Mouse (Mus musculus) liver (tissue): ENCODE results near the gene Mov10l1.

ENCODE experiments used
- DNase-seq: peaks from one replicate; pipeline ENCODE4 v3.0.0-alpha.2; 2020; ENCODE audit warnings: mixed read lengths

Gene Mov10l1

DNA sequence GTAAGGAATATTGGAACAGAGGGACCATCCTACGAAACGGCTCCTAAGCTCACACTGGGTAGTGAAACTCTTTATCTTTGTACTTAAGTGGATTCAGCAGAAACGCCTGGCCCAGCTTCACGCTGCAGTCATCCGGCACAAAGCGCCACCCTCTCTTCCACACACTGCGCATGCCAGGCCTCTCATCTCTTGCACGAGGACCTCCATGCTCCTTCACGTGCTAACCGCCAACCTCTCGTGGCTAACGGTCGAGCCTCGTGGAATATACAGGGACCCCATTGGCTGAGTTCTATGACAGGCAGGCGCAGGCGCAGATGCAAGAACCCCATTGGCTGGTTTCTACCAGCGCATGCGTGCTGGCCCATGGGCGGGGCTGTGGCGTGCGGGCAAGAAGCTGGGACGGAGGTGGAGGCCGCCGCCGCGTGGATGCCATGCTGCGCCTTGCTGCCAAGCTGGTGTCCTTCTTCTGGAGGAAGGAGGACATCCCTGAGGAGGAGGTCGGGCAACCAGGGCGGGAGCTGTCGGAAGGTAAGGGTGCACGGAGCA lies at the start of gene Mov10l1:
Gene Mov10l1 (plus strand): TSS at position 376 of the 546 bp plus-strand sequence.
- DNase-seq: no peak

DNA sequence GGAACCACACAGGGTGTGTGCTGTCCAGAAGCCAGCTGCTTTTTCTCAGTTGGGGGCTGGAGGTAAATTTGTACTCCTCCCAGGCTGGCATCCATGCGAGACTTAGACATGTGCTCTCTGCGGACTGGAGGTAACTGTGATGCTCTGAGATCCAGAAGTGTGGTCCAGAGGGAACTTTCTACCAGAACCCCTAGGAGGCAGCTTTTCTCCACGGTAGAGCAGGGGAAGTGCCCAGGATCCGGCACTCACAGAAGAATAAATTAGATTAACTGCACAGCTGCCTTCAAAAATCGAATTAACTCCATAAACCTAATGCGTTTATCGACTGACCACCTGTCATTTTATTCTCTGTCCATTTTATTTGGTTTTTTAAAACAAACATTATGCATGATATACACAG lies 48.6 kb upstream of the Mov10l1 start:
- no peak for DNase-seq

DNA sequence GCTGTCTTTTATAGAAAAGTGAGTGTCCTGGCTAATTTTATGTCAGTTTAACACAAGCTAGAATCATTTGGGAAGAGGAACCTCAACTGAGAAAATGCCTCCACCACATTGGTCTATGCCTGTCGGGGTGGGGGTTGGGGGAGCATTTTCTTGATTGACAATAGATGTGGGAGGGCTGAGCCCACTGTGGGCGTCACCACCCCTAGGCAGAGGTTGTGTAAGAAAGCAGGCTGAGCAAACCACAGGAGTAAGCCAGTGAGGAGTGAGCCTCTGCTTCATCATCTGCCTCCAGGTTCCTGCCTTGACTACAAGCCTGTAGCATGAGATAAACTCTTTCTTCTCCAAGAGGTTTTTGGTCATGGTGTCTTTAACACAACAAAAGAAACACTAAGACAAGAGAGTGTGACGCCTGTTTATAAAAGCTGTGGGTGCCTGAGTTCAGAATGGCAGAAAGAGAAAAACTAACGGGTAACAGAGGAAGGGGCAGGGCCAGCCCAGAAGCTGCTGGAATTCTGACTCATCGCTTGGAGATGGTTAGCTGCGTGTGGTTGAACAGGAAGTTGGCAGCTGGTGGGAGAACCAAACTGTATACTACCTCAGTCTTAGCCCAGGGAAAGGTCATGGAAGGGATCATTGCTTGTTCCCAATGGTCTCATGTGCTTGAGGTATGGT lies 46.0 kb upstream of the Mov10l1 start:
- DNase-seq: no peak

DNA sequence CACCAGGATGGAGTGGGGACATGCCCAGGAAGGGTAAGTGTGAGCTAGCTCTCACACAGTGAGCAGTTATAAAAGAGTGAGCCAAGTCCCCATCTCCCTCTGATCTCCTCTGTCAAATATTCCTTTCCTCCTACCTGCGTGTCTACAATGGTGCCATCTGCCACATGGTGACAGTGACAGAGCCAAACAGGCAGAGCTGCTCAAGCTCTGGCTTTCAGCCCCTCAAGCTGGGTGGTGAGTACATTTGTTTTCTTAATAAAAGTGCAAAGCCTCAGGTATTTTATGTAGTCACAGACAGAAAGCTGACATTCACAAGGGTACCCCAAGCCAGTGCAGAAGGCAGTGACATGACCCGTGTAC lies 45.4 kb upstream of the Mov10l1 start:
- no peak for DNase-seq

DNA sequence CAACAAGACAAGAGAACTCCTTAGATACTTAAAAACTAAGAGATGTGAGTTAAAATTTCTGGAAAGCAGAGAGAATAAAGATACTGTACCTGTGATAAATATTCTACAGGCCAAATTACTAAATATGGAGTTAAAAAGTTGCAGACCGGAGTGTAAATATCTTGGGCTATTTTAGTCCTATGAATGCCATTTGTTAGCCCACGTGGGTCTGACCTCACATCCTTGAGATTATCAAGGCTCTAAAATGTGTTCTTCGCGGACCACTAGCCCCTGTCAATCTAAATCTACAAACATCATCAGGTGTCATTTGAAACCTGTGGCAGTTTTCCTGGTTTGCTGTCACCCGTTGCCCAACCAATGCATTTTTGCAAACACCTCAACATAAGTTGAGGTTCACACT lies 39.9 kb upstream of the Mov10l1 start:
- DNase-seq: no peak

DNA sequence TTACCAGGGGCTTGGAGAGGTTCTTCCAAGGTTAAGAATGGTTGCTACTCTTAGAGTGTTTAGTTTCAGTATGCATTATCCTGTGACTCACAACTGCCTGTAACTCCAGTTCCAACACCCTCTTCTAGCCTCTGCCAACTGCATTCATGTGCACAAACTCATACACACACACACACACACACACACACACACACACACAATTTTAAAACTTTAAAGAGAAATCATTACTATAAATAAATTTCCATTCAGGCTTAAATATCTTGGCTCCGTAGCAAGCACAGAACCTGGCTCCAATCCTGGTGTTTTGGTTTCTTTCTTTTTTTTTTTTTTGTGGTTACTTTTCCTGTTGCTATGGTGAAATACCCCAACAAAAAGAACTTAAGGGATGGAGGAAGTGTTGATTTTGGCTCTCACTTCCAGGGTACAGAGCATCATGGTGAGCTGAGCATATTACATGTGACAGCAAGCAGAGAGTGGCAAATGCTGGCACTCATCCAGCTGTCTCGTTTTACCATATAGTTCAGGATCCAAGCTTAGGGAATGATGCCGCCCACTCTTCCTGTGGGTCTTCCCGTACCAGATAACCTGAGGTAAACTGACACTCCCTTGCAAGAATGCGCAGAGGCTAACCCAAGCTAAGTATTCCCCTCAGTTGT lies 38.7 kb upstream of the Mov10l1 start:
- DNase-seq: no peak

DNA sequence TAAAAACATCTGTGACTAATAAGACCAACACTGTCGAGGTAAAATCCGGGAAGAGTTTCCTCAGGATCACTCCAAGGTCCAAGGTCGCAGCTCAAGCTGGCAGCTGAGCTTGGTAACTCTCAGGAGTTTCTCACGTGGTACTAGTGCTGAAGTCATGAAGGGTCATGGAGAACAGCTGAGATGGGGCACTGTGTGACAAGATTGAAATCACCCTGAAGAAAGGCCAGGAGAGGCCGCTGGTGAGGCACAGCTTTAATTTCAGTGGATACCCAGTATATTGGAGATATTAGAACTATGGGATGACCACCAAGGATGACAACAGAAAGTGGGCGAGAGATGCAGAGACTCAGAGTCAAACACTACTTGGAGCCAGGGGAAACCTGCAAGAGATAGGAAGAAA lies 35.9 kb upstream of the Mov10l1 start:
- no peak for DNase-seq

DNA sequence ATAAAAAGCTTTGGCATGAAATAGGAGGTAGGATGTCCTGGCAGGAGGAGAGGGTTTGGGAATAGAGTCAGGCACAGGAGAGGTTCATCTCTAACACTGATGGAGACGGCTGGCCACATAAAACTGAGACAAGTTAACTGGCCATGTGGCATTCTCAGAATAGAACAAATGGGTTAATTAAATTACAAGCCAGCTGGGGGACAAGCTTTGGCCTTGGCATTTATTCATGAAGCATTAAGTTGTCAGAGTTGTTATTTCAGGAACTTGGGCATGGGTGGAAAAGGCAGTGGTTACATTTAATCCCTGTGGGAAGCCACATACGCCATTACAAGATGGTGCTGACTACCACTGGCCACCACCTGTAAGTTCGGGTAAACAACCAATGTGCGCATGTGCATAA lies 31.5 kb upstream of the Mov10l1 start:
- DNase-seq: no peak

DNA sequence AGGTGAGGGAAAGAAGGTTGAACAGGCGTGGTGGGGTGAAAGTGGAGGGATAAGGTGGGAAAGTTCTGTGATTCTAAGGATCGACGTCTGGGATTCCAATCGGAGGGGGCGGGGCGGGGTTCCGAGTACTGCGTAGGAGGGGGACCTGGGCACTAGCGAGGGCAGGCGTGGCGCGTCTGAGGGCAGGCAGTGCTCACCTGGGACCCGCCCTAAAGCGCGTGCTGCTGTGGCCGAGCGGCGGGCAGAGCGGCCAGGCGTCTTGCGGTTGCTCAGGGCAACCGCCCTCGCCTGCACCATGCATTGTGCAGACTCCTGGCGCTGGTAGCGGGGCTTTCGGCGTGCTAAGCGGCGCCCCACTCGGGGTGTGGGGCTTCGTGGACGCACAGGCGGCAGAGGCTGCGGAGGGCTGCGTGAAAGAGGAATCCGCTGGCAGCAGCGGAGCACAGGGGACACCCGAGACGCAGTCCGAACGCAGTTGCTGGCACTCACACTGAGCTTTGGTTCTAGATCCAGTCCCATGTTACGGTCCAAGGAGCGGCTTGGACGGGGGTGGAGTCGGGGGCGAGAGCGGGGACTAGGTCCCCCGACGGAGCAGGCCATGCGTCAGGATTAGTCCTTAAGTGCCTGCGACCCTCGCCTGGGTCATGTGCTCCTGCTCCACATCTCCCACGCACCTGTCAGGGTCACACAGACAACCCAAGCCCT lies 28.2 kb upstream of the Mov10l1 start, which contains the start of gene Ttll8:
Gene Ttll8 (minus strand): TSS at position 51 of the 705 bp plus-strand sequence.
- DNase-seq: peak; percentile 9

DNA sequence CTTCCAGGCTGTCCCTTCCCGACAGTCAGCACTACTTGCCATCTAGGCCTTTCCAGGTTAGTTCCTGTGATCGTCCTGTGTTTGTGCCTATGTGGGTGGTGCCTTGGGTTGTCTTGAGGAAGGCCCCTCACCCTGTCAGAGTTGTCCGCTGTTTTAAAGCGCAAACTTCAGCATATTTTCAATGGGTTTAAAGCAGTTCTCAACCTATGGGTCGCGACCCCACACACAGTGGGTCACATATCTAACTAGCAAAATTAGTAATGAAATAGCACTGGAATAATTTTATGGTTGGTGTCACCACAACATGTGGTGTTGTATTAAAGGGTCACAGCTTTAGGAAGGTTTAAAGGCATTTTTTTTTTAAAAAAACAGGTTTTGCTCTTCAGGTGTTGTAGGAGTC lies 27.4 kb upstream of the Mov10l1 start:
- DNase-seq: no peak

DNA sequence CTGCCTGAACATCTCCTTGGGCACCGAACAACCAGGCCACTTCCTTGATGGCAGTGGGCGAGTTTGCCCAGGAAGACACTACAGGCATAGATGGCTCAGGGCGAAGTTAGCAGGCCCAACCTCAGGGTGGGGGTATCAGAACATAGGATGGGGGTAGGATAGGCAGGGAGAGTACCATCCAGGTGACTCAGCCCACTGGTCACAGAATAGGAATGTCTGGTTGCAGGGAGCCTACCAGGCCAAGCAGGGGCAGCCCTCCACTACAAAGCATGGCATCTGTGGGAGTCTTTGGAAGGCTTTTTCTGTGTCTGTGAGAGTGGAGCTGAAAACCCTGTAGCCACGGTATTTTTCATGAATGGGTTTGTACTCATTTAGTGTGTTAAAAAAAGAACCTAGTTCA lies 25.2 kb upstream of the Mov10l1 start:
- DNase-seq: no peak

DNA sequence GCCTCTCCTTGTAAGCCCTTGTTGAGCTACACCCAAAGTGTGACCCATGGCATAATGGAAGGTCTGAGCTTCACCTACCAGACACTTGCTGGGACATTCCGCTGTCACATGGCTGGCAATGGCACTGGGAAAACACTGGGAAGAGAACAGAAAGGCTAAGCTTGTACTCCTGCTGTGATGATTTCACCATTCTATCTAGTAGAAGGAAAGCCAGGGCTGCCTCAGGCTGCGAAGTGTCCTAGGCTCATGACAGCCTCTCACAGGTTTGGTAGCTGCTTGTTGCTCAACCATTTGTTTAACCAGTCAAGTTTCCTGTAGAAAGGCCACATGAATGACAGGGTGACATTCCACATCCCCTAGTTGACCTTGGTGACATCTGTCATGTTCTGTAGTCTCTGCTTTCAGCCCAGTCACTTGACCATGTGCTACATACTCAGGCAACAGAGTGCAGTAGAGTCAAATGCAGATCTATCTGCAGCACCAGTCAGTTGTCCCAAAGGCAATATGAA lies 18.6 kb upstream of the Mov10l1 start:
- DNase-seq: no peak

DNA sequence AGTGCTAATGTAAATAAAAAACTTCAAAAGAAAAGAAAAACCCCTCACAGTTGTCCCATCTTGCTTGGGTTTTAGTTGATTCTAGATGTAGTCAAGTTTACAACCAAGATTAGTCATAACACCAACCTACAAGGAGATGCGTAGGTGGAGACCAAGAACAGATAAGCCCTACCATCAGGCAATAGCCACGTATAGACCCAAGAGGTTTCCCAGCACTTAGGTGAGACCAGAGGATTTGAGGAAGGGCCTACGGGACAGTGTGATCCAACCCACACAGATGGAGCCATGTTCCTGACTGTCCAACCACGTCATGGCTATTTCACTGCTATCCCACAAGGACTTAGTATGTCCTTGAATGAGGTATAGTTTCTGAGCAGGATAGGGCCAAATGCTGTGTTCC lies 10.4 kb upstream of the Mov10l1 start:
- no peak for DNase-seq

DNA sequence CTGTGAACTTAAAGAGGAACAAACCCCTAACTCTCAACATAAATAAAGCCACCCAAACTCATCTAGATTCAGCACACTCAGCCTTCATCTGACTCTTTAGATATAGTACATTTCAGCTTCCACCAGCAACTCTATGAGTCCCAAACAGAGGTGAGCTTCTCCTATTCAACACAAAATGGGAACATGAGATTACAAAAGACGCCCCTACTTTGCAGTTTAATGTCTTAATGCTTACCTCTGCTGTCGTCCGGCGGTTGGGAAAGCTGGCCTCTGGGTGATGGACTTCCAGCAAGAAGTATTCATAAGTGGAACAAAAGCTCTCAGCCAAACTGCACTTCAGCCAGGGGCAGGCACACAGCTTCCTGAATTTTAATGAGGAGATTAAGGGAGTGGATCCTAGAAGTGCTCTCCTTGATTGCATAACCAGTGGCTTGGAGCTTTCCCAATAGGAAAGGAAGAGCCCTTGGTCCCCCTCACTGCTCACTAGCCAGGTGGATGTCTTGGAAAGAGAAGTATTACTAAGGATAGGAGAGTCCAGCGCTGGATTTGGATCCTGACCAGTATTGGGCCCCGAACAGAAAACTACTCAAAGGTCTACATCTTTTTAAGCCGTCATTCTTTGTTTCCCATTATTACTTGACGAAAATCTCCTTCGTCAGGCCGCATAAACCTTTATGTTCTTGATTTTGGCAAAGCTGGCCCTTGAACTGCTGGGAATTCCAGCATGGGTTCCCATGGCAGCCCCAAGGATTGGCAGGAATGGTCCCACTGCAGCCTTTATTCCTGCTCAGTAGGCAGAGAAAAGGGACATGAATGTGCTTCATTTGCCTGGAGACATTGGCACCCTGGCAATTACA lies 4.2 kb upstream of the Mov10l1 start, which contains the start of gene Mlc1:
Gene Mlc1 (minus strand): TSS at position 727 of the 857 bp plus-strand sequence.
- no peak for DNase-seq

DNA sequence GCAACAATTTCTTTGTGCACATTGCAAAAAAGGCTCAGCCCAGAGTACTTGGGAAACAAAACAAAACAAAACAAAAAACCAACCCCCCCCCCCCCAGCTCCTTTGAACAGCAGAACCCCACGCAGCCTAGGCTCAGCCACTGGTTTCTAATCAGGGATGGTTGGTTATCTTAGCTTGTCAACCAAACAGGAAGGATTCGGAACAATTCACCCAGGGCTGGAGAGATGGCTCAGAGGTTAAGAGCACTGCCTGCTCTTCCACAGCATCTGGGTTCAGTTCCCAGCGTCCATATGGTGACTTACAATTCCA lies 3.6 kb upstream of the Mov10l1 start:
- no peak for DNase-seq

DNA sequence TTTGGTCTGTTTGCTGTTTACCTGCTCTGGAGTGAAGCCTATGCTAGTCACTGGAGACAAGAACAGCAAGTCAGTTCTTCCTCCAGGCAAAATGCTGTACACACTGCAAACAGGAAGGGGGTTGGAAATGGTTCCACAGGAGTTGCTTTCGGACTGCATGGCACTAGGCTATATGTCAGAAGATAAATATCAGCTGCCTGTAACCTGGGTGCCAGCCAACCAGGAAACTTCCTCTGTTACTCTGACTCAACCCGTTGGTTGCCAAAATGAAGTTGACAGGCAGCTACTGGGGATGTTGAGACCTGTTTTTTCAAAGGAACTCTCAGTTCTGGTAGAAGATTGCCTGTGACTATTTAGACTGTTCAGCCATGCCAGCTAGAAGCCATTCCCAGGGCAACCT lies 6.5 kb downstream of the Mov10l1 start:
- no peak for DNase-seq

DNA sequence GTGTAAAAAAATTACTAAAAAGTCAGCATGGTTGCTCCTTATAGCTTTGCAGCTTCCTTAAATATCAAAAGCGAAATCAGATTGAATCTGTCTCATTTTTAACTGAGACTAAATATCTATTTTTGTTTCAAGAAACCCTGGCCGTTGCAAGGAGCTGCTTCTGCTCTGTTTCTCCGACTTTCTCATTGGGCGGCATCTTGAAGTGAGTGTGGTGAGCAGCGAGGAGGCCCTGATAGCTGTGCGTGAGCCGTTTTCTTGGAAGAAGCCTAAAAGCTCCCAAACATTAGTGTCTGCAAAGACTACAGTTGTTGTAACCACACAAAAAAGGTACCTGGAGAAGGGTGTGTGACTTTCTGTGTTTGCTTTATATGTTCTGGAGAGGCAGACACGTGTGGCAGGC lies 15.9 kb downstream of the Mov10l1 start:
- DNase-seq: no peak

DNA sequence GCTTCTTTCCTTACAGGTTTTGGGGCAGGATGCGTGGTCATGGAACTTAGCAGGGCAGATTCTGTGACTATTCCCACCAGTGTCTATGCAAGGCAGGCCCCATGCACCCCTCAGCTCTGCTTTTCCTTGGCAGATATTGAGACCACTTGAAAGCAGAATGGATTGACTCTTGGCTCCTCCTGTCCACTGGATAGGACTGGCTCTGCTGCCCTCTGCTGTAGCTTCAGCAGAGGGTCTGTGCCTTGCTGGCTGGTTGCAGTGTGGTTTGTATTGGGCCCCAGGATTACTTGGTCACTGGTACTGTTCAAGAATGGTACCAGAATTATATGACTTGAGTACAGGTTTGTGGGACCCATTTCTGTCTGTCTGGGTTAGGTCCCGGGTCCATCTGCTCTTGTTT lies 16.4 kb downstream of the Mov10l1 start:
- no peak for DNase-seq

DNA sequence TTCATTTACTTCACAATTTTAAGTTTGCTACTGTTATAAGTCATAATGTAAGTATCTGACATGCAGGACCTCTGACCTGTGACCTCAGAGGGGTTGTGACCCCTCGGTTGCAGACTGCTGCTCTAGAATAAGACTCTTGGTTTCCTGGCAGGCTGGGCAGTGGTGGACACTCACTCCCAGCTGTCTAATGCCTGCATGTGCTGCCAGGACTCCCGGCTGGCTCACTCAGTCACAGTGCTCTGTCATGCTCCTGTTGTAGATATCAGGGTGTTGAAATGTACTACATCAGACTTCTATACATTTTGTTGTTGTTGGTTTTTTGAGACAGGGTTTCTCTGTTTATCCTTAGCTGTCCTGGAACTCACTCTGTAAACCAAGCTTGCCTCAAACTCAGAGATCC lies 17.7 kb downstream of the Mov10l1 start:
- no peak for DNase-seq

DNA sequence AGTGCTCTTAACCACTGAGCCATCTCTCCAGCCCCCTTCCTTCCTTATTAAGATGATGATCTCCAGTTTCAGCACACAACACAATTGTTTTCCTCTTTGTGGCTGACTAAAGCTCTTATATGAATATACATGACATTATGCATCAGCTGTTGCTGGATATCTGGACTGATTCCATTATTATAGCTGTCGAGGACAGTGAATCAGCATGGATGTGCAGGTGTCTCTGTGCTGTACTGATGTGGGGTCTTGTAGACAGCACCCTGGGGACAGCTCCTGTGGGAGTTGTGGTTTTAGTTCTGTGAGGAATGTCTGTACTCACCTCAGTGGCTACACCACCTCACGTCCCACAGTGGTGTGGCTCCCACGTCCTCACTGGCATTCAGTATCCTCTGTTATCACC lies 18.5 kb downstream of the Mov10l1 start:
- DNase-seq: no peak

DNA sequence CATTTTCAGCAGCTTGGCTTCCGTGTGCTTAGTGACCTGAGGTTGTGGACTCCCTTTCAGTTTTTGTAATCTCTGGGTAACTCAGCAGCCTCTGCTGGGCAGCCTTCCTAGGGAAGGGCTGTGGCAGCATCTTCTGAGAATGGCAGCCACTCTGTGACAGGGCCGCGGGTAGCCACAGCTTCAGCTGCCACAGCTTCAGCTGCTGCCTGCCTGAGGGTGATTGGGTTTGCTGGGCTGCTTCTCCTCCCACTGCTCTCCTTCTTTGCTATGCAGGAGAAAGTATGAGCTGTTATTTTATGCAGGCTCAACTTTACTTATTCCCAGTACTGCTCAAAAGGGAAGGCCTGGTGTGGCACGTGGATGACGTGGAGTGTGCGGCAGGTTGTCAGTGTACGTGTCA lies 24.3 kb downstream of the Mov10l1 start:
- no peak for DNase-seq

DNA sequence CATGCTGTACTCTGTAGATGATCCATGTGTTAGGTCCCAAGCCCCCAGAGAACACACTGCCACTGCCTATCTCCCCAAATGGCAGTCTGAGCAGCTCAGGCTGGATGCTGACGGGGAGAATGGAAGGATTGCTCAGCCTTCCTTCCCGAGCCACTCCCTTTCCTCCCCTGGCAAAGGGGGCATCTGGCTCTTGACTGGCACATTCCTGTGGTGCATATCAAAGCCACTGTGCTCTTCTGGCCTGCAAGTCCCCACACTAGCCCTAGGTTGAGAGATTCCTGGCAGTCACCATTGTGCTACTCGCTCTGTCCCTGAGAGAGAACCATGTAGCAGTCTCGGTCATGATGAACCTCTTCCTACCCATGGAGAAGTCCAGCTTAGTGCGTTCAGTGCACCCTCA lies 25.1 kb downstream of the Mov10l1 start:
- DNase-seq: no peak

DNA sequence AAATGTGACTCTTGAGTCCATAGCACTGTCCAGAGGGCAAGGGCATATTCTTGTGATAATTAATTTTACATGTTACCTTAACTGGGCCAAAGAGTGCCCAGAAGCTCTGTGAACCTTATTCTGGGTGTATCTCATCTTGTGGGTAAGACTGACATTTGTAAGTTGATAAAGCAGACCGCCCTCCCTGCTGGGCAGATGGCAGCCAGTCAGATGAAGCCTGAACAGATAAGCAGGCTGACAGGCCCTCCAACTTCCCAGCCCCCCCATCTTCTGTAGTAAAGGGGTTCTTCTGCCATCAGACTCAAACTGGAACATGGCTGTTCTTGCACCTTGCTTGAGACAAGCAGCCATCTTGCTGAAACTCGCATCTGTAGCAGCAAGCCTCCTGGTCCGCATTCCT lies 34.0 kb downstream of the Mov10l1 start:
- DNase-seq: no peak
